Mouse (Mus musculus): ENCODE measurements at regions not wholly inside any gene's neighbourhood (a gene's known extent, or its start where the extent isn't known, plus 50 kb on each side); places are given as distances from the start of the nearest gene placed in this dataset.

DNA sequence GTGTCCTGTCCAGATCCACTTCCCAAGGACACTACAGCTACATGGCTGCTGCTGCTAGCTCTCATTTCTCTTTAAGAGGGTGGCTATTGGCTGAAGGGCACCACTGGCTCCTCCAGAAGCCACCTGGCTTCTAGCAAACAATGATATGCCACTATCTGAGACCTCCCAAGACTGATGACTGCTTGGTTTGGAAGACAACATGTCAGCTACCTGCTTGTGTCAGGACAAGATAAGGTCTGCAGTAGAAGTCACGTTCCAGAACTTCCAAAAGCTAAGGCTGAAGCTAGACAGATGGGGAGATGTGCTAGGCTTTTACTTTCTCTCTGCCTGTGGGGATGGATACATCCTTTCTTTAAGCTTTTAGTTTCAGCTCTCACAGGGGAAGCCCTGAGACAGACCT is 528.4 kb upstream of the Fam92a start:
- Histone ChIP-seq H3K4me1 (ENCODE audit: control insufficient read depth, insufficient read depth, low read length) (no peaks in the 10 kb centered on the region), H3K27me3 (ENCODE audit: control insufficient read depth, insufficient read depth, low read depth, low read length) (no peaks in the 10 kb centered on the region), H3K9me3 (replicated peaks; ENCODE audit: control insufficient read depth, low read length, poor library complexity, severe bottlenecking) (no peaks in the 10 kb centered on the region), H3K9ac (ENCODE audit: low read depth, low read length) (no peak overlapping the region), H3K27ac (ENCODE audit: low read length) (no peak overlapping the region), H3K4me2 (ENCODE audit: low read length) (no peak overlapping the region), H3K36me3 (ENCODE audit: control insufficient read depth, insufficient read depth, low read length) (no peaks in the 10 kb centered on the region), H3K4me3 (ENCODE audit: low read depth, low read length) (no peak overlapping the region)
- no peak for ATAC-seq
- 86% methylated on average over 1 of the region's 1 CpGs for WGBS

DNA sequence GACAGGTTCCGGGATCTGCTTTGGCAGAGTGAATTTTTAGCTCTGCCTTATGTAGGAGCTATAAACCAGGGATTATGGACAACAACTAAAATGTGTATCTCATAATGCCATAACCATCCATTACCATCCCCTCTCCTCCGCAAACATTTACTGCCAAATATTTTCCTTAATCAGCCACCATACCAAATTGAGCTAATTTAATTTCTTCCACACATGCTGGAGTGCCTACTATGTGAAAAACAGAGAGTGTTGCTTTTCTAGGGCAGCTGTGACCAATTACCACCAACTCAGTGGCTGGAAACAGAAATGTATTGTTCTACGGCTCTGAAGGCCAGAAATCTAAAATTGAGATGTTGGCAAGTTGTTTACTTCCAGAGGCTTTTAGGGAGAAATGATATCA is 506.0 kb upstream of the Fam92a start:
- no peaks in the 10 kb centered on the region for H3K27me3 ChIP-seq (ENCODE audit: control insufficient read depth, insufficient read depth, low read depth, low read length)
- H3K4me3 ChIP-seq (ENCODE audit: low read depth, low read length) = no peak overlapping the region
- no peak for ATAC-seq
- H3K36me3 ChIP-seq (ENCODE audit: control insufficient read depth, insufficient read depth, low read length) = no peaks in the 10 kb centered on the region
- H3K4me2 ChIP-seq (ENCODE audit: low read length) = no peak overlapping the region
- 87% methylated on average over 3 of the region's 3 CpGs for WGBS
- no peak overlapping the region for H3K27ac ChIP-seq (ENCODE audit: low read length)
- H3K4me1 ChIP-seq (ENCODE audit: control insufficient read depth, insufficient read depth, low read length) = no peaks in the 10 kb centered on the region
- H3K9ac ChIP-seq (ENCODE audit: low read depth, low read length) = no peak overlapping the region
- H3K9me3 ChIP-seq (replicated peaks; ENCODE audit: control insufficient read depth, low read length, poor library complexity, severe bottlenecking) = no peaks in the 10 kb centered on the region

DNA sequence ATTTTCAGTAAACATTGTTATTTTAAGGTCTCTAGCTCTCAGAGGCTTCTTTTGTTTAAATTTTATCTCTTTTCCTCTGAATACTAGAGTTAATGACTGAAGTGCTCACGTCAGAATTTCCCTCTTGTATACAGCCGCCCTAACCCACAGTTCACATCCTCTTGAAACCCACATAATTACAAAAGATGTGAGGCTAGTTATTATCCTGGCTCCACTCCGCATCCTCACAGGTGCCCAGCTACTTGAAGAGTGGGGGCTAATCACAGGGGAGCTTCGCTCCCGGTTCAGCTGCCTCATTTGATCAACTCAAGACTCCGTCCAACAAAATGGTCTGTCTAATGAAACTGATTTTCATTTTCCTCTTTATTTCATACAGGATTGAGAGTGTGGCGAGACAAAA is 499.6 kb upstream of the Fam92a start:
- no peak for ATAC-seq
- H3K4me2 ChIP-seq (ENCODE audit: low read length) = no peak overlapping the region
- H3K36me3 ChIP-seq (ENCODE audit: control insufficient read depth, insufficient read depth, low read length) = no peaks in the 10 kb centered on the region
- H3K27me3 ChIP-seq (ENCODE audit: control insufficient read depth, insufficient read depth, low read depth, low read length) = no peaks in the 10 kb centered on the region
- no peak overlapping the region for H3K4me3 ChIP-seq (ENCODE audit: low read depth, low read length)
- no peaks in the 10 kb centered on the region for H3K4me1 ChIP-seq (ENCODE audit: control insufficient read depth, insufficient read depth, low read length)
- no peaks in the 10 kb centered on the region for H3K9me3 ChIP-seq (replicated peaks; ENCODE audit: control insufficient read depth, low read length, poor library complexity, severe bottlenecking)
- H3K27ac ChIP-seq (ENCODE audit: low read length) = no peak overlapping the region
- no peak overlapping the region for H3K9ac ChIP-seq (ENCODE audit: low read depth, low read length)
- 61% methylated on average over 7 of the region's 7 CpGs for WGBS

DNA sequence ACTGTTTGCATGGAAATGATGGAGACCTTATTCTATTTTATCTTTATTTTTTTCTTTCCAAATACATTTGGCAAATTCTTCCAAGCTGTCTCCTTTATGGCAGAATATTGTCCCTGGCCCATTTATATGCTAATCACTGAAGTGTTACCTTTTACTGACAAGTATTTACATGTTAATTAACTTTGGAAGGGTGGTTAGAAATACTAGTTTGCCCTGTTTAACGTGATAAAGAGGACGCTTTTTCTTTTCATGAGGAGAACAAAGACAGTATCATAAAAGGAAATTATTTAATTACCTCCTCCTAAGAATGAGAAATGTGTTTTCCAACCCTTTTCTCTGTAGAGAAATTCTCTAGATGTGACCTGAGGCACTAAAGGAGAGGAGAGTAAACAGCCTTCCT is 491.4 kb upstream of the Fam92a start:
- H3K4me3 ChIP-seq (ENCODE audit: low read depth, low read length) = no peak overlapping the region
- H3K9ac ChIP-seq (ENCODE audit: low read depth, low read length) = no peak overlapping the region
- ATAC-seq = no peak
- no peaks in the 10 kb centered on the region for H3K27me3 ChIP-seq (ENCODE audit: control insufficient read depth, insufficient read depth, low read depth, low read length)
- H3K27ac ChIP-seq (ENCODE audit: low read length) = no peak overlapping the region
- no peaks in the 10 kb centered on the region for H3K9me3 ChIP-seq (replicated peaks; ENCODE audit: control insufficient read depth, low read length, poor library complexity, severe bottlenecking)
- no peaks in the 10 kb centered on the region for H3K4me1 ChIP-seq (ENCODE audit: control insufficient read depth, insufficient read depth, low read length)
- 8% methylated on average over 2 of the region's 2 CpGs for WGBS
- no peaks in the 10 kb centered on the region for H3K36me3 ChIP-seq (ENCODE audit: control insufficient read depth, insufficient read depth, low read length)
- no peak overlapping the region for H3K4me2 ChIP-seq (ENCODE audit: low read length)

DNA sequence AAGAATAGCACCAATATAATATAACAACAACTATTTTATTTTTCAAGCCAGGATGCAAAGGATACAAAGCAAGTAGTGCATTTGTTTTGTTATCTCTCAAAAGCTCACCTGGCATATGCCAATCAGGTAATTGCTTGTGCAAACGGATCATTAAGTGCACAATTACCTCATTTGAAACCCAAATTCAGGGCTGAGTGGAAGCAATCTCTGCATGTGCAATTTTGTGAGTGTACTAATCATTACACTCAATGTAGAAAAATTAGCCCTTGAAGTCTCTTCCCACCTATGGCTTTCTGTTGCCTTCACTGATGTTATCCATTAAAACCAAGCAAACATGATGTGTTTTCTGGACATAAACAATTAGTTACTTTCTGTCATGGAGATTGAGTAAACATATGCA is 490.9 kb upstream of the Fam92a start:
- H3K36me3 ChIP-seq (ENCODE audit: control insufficient read depth, insufficient read depth, low read length) = no peaks in the 10 kb centered on the region
- no peak overlapping the region for H3K9ac ChIP-seq (ENCODE audit: low read depth, low read length)
- 60% methylated on average over 1 of the region's 1 CpGs for WGBS
- no peak overlapping the region for H3K4me2 ChIP-seq (ENCODE audit: low read length)
- no peak overlapping the region for H3K27ac ChIP-seq (ENCODE audit: low read length)
- no peaks in the 10 kb centered on the region for H3K9me3 ChIP-seq (replicated peaks; ENCODE audit: control insufficient read depth, low read length, poor library complexity, severe bottlenecking)
- no peaks in the 10 kb centered on the region for H3K4me1 ChIP-seq (ENCODE audit: control insufficient read depth, insufficient read depth, low read length)
- H3K4me3 ChIP-seq (ENCODE audit: low read depth, low read length) = no peak overlapping the region
- H3K27me3 ChIP-seq (ENCODE audit: control insufficient read depth, insufficient read depth, low read depth, low read length) = no peaks in the 10 kb centered on the region
- no peak for ATAC-seq

DNA sequence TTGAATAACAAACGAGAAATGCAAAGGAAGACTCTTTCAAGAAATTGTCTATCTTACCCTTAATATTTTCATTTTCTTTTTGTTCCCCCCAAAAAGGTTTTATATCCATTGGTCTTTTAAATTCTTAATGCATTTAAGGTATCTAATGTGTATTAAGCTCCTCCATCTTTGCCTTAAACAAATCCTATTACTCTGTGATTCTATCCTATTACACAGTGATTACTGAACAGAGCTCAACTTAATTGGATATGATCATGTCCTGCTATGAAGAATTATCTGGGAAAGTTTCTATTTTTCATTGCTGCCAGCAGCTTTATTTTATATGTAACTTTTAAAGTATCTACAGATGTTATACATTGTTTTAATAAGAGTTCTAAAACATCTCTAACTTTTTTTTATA is 487.3 kb upstream of the Fam92a start:
- H3K4me3 ChIP-seq (ENCODE audit: low read depth, low read length) = no peak overlapping the region
- no peaks in the 10 kb centered on the region for H3K36me3 ChIP-seq (ENCODE audit: control insufficient read depth, insufficient read depth, low read length)
- H3K9me3 ChIP-seq (replicated peaks; ENCODE audit: control insufficient read depth, low read length, poor library complexity, severe bottlenecking) = no peaks in the 10 kb centered on the region
- no peak for ATAC-seq
- H3K9ac ChIP-seq (ENCODE audit: low read depth, low read length) = no peak overlapping the region
- H3K27me3 ChIP-seq (ENCODE audit: control insufficient read depth, insufficient read depth, low read depth, low read length) = no peaks in the 10 kb centered on the region
- no peak overlapping the region for H3K4me2 ChIP-seq (ENCODE audit: low read length)
- no peak overlapping the region for H3K27ac ChIP-seq (ENCODE audit: low read length)
- 17% methylated on average over 1 of the region's 1 CpGs for WGBS
- peaks cover 13% of the 10 kb centered on the region; the same call in 1 of the 2 replicates for H3K4me1 ChIP-seq (ENCODE audit: control insufficient read depth, insufficient read depth, low read length)

DNA sequence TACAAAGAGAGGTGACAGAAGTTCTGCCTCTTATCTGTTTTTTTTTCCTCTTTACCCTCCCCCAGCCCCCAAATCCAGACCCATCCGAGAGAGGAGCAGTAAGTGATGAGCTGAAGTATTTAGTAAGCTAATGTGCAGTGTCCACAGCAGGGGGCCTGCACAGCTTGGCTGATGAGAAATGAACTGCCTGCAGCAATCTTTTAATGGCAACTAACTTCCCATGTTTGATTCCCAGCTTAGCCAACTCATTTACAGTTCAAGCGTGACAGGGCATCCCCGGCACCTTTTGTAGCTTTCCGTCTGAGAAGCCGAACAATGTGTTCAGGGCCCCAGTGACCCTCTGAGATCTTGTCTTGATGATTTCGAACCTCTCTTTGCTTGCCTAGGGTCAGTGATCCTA is 486.8 kb upstream of the Fam92a start:
- Histone ChIP-seq H3K9ac (ENCODE audit: low read depth, low read length) (no peak overlapping the region), H3K4me3 (ENCODE audit: low read depth, low read length) (no peak overlapping the region), H3K27me3 (ENCODE audit: control insufficient read depth, insufficient read depth, low read depth, low read length) (no peaks in the 10 kb centered on the region), H3K4me2 (ENCODE audit: low read length) (no peak overlapping the region), H3K27ac (ENCODE audit: low read length) (no peak overlapping the region), H3K4me1 (ENCODE audit: control insufficient read depth, insufficient read depth, low read length) (peaks cover 13% of the 10 kb centered on the region; the same call in 1 of the 2 replicates), H3K9me3 (replicated peaks; ENCODE audit: control insufficient read depth, low read length, poor library complexity, severe bottlenecking) (no peaks in the 10 kb centered on the region), H3K36me3 (ENCODE audit: control insufficient read depth, insufficient read depth, low read length) (no peaks in the 10 kb centered on the region)
- WGBS = 13% methylated on average over 6 of the region's 6 CpGs
- ATAC-seq = no peak

DNA sequence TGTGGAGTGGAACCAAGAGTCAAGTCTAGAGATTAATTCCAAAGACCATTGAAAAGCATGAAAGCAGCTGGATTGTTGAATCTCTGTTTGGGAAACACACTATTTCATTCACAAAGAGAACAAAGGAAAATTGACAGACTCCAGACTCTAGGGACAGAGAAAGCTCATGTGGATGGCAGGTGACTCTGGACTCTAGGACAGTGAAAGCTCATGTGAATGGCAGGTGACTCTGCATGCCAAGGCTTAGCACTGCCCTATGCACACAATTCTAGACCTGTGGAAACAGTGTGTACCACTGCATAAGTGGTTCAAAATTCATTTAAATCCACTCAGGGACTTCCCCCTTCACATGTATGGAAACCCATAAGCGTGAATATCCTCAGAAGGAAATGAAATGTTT is 486.0 kb upstream of the Fam92a start:
- Histone ChIP-seq H3K4me2 (ENCODE audit: low read length) (no peak overlapping the region), H3K27ac (ENCODE audit: low read length) (no peak overlapping the region), H3K27me3 (ENCODE audit: control insufficient read depth, insufficient read depth, low read depth, low read length) (no peaks in the 10 kb centered on the region), H3K36me3 (ENCODE audit: control insufficient read depth, insufficient read depth, low read length) (no peaks in the 10 kb centered on the region), H3K9ac (ENCODE audit: low read depth, low read length) (no peak overlapping the region), H3K4me1 (ENCODE audit: control insufficient read depth, insufficient read depth, low read length) (peaks cover 13% of the 10 kb centered on the region; the same call in 1 of the 2 replicates), H3K4me3 (ENCODE audit: low read depth, low read length) (no peak overlapping the region), H3K9me3 (replicated peaks; ENCODE audit: control insufficient read depth, low read length, poor library complexity, severe bottlenecking) (no peaks in the 10 kb centered on the region)
- WGBS = 63% methylated on average over 1 of the region's 1 CpGs
- ATAC-seq = no peak

DNA sequence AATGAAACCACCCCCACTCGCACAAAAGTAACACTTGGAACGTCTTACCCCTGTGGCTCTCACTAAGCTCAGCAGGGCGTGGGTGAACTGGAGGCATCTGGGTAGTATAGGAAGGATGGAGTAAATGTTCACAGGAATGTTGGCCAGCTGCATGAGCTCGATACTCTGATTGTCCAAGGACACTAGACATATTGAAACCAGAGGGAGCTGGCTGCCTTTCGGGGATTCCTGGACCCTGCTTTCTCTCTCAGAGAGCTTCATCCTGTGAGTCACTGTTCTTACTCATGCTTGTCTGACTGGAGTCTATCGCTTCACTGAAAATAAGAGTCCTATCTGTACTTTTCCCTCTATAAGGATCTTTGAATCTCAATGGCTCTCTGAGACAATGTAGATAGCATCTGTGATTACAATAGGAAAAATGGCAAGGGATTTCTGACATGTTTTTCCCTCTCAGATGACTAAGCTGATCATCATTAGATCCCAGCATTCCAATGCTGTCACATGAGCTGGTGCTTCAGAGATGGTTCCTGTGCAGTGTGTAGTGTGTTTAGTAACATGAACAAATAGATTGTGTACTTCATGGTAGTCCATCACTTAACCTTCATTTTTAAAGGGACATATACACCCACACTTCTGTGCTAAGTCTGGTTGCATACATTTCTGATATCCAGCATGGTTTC is 485.2 kb upstream of the Fam92a start:
- H3K4me2 ChIP-seq (ENCODE audit: low read length) = no peak overlapping the region
- 90% methylated on average over 6 of the region's 6 CpGs for WGBS
- ATAC-seq = no peak
- no peaks in the 10 kb centered on the region for H3K36me3 ChIP-seq (ENCODE audit: control insufficient read depth, insufficient read depth, low read length)
- no peak overlapping the region for H3K9ac ChIP-seq (ENCODE audit: low read depth, low read length)
- no peaks in the 10 kb centered on the region for H3K27me3 ChIP-seq (ENCODE audit: control insufficient read depth, insufficient read depth, low read depth, low read length)
- peaks cover 13% of the 10 kb centered on the region; the same call in 1 of the 2 replicates for H3K4me1 ChIP-seq (ENCODE audit: control insufficient read depth, insufficient read depth, low read length)
- H3K9me3 ChIP-seq (replicated peaks; ENCODE audit: control insufficient read depth, low read length, poor library complexity, severe bottlenecking) = no peaks in the 10 kb centered on the region
- no peak overlapping the region for H3K27ac ChIP-seq (ENCODE audit: low read length)
- H3K4me3 ChIP-seq (ENCODE audit: low read depth, low read length) = no peak overlapping the region
